Mouse (Mus musculus) lung, postnatal 0 days (tissue): ENCODE measurements around the gene Shank1.

Source experiments
- CTCF ChIP-seq: IDR thresholded peaks from 2 replicates; pipeline ENCODE4 v1.5.1; 2016; ENCODE audit warnings: antibody characterized with exemption, mild to moderate bottlenecking
- EP300 ChIP-seq: IDR thresholded peaks from 2 replicates; pipeline ENCODE4 v1.6.1; 2016; ENCODE audit warnings: antibody characterized with exemption, mild to moderate bottlenecking, control low read depth

- TF ChIP-seq CTCF (no peak), EP300 (no peak)
Measured at GRCm38 (mm10) chr7:44340226-44340625, 30.2 kb downstream of the Shank1 start.
